Mouse (Mus musculus) hematopoietic stem cell, adult 5-6 weeks (primary cell): ENCODE measurements around the gene Ppp4r3b. TPM values are rescaled to one million over a fixed set of nuclear protein-coding genes. Genes with fewer than 3 reads are reported as not detected.
A peak's percentile ranks its signal among the peaks of the same experiment; 100 is the strongest.

ENCODE experiments used
- ATAC-seq, 2 experiments: fragments of 125-278 bp in 1 of 2; replicated peaks in 1 of 2; 2 replicates each; pipeline ENCODE4 v1.8.0; 2016 to 2017; ENCODE audit warnings: inconsistent platforms in 2 of 2, mild to moderate bottlenecking in 2 of 2, moderate number of reproducible peaks in 2 of 2, low read depth in 1 of 2, moderate TSS enrichment in 1 of 2; ENCODE audit not compliant: low FRiP score in 2 of 2, poor library complexity in 2 of 2, severe bottlenecking in 2 of 2, insufficient read depth in 1 of 2, low TSS enrichment in 1 of 2
- total RNA-seq: library from RNA; stranded (forward); fragments of 172-1452, 232-1000 nt; gene quantifications from 2 replicates; pipeline ENCODE4 v1.2.3, GENCODE M21; 2017

Ppp4r3b gene
- total RNA-seq, 1 experiment from 2014 or later, result 181 TPM

DNA sequence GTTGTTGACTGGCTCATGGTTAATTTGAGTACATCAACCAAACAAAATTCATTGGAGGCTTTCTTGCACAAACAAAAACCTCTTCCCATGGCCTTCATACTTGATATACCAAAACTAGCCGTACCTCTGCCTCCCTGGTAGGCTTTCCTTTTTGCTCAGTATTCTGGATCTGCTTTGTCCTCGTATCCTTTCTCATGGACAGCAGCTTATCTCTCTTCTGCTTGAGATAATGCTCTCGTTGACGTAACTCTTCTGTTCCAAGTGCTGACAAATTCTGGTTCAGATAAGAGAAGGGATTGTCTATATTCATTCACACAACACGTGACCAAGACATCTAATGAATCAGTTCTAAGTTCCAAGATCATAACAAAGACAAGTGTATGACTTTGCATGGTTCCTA lies 49.6 kb downstream of the Ppp4r3b start:
- ATAC-seq, result no peak

DNA sequence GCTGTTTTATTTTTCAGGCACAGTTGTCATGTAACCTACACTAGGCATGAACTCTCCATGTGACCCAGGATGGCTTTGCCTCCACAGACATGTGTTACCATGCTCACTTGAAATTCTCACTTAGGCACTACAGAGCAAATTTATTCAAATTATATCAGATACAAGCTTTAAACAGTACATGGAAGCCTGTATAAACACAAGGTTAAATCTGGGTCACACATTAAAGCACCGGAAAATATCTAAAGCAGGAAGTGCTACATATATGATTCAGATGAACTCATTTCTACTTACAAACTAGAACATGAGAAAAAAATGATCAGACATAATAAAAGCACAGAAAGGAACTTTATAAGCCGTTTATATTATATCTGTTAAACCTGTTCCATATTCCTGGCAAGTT lies 52.1 kb downstream of the Ppp4r3b start:
- no peak for ATAC-seq

DNA sequence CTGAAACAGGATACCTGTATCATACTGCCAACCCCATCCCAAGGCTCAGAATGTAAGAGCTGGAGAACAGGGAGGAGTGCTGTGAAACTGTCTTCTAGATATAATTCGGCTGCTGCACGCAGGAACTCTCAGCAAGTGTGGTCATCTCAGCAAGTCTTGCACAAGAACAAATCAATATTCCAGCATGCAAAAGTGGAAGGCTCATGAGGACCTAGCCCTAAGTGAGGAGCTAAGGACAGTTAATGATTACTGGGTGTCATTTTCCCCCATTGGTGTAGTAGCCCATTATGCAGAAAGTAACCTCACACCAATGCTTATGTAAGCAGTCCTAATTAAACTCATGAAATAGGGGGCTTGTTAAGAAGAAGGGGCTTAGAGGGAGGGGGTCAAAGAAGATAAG lies 56.3 kb downstream of the Ppp4r3b start:
- ATAC-seq, result no peak

DNA sequence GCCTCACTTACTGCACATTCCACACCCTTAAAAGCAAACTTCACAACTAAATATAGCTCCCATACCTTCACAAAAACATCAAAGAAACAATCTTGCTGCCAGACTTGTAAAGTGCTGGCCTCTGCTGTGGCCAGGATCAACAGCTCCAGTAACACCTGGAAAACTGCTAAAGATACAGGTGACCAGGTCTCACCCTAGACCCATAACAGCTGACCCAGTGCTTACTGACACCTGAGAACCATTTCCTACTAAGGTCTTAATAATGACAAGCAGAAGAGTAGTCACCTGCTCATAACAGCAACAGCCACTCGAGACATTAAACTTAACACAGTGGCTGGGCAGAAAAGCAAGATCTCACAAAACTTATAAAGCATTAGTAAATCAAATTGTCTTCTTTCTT lies 60.9 kb downstream of the Ppp4r3b start:
- no peak for ATAC-seq

DNA sequence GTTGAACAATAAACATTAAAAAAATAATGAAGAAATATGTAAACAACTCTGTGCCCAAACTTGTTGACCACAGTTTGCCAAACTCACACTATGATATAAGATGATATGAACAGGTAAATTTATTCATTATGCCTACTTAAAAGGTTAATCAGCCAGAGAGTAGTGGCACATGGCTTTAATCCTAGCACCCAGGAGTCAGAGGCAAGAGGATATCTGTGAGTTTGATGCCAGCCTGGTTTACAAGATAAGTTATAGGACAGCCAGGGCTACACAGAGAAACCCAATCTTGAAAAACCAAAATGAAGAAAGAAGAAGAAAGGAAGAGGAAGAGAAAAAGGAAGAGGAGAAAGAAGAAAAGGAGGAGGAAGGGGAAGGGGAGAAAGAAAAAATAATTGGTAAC lies 64.7 kb downstream of the Ppp4r3b start:
- ATAC-seq, result no peak

DNA sequence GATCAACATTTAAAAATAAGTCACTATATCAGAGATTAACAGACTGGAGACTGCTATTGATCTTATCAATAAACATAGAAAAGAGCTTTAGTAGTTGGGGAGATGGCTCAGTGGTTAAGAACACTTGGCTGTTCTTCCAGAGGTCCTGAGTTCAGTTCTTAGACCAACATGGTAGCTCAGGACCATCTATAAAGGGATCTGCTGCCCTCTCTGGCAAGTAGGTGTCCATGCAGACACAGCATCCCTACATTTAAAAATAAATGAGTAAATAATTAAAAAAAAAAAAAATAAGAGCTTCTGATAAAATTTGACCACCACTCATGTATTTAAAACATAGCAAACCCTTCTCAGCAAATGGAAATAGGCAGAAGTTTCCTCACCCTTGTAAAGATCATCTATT lies 65.4 kb downstream of the Ppp4r3b start:
- ATAC-seq, result no peak

DNA sequence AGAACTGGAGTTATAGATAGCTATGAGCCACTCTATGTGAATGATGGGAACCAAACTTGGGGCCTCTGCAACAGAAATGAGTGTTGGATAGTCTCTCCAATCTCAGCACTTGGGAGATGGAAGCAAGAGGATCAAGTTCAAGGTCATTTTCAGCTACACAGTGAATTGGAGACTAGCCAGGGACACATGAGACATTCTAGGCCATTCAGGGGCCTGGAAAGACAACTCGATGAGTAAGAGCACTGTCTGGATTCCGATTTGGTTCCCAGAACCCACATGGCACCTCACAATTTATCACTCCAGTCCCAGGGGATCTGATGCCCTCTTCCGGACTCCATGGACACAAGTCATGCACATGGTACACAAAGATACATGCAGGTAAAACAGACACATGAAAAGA lies 65.9 kb downstream of the Ppp4r3b start:
- no peak for ATAC-seq

DNA sequence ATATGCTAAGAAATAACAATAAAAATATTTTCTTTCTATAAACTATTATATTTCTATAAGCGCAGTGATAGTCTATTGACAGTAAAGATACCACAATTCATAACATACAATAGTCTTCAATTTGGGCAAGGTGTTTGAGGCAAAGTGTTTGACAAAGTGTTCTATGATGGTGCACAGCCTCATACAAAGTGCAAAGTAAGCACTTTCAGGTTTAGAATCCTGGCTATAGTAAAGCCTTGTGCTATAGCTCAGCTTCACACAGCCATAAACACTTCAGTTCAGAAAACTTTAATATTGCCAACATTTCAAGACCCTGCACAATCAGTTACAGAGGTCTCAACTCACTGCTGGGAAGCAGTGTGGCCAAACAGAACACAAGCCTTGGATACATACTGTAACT lies 66.7 kb downstream of the Ppp4r3b start:
- no peak for ATAC-seq

DNA sequence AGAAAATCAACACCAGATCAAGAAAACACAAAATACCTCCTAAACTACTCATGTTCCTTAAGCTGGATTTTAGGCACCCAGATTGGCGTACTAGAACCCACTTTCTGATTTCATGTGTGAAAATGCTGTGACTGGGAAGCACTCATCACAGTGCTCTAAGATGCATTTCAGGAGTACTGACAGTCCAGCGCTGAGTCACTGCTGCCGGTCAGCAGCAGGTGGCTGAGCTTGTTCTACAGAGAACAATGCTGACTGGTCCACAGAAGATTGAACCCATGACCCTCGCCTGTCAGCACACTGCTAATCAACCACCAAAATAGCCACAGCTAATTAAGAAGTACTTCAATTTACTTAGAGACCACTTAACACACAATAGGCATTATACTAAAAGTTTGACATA lies 69.3 kb downstream of the Ppp4r3b start:
- no peak for ATAC-seq

DNA sequence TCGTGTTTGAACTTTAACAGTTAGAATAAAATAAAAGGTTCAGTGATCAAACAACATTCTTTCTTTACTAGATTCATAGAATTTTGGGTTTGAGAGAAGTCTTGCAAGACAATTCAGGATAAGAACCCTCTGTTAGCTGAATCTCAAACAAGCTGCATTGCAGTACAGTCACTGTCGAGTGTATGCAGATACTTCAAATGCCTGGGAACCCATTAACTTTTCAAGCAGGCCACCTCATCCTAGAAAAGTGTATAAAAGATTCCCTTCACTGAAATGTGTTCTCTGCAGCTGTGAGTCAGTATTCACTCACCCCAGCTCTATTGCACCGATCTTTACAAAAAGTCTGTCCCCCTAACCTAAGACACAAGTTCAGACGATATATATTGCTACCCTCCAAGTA lies 73.3 kb downstream of the Ppp4r3b start:
- no peak for ATAC-seq

DNA sequence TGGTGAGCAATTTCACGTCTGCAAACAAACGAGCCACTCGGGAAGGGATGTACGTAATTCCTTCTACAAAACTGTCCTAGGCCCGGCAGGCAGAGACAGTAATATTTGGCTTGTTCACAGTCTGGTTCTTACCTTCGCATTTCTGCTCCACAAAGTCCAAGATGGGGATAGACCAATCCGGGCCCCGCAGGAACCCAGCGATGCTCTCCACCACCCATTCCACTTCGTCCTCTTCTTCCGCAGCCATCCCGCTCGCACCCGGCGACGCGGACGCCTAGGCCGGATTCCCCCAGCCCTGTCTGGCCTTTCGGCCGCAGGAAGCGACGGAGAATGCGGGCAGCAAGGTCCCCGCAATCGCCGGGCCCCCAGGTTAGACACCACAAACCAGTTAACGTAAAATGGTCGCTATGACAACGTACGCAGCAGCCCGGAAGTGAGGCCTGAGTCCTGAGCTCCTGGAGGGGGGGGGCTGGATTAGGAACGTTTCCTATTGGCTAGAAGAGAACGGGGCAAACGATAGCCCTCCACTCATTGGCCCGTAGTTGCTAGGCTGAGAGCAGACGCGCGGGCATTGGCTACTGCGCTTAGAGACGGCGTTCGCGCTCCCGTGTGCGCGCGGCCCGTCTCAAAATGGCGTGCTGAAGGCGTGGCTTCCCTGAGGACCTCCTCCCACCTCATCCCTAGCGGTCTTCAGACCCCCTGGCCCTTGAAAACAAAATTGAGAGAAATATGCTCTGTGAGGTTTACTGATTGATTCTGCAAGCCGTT lies 74.4 kb downstream of the Ppp4r3b start, which contains the start of gene Cfap36:
Gene Cfap36 (minus strand): TSS at position 527 of the 768 bp plus-strand sequence.
- peak; percentile 99 for ATAC-seq

DNA sequence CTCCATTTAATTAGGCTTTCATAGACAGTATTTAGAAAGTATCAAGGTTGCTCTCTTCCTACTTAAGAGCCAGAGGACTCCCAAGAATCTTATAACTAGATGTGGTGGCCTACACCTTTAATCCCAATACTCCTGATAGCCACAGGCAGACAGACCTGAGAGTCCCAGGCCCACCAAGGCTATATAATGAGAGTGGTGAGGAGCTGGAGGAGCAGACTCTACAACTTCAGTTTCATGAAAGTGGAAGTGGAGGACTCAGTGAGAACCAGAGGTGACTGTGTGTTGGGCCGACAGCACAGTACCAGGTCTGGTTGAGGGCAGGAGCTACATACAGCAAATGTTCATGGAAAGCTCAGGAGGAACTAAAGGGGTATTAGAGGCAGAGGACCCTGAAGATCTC lies 75.0 kb downstream of the Ppp4r3b start:
- ATAC-seq, result peak in 1 of 2 experiments; percentile 0; a peak in 1 of 4 replicates

DNA sequence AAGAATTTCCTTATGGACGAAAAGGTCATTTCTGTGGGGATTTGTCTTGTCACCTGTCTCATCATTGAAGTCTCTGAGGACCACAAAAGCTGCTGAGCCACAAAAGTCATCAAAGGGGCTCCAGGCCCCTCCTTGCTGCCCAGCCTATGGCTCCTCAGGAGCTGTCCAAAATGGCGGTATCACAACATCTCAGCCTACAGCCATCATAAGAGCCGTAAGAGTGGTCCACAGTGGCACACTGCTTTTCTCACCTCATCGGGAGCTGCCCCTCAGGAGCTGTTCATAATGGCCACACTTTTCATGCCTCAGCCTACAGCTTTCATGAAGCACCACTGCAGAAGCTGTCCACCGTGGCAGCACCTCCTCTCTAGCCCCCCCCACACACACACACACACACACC lies 75.7 kb downstream of the Ppp4r3b start:
- ATAC-seq, result no peak

DNA sequence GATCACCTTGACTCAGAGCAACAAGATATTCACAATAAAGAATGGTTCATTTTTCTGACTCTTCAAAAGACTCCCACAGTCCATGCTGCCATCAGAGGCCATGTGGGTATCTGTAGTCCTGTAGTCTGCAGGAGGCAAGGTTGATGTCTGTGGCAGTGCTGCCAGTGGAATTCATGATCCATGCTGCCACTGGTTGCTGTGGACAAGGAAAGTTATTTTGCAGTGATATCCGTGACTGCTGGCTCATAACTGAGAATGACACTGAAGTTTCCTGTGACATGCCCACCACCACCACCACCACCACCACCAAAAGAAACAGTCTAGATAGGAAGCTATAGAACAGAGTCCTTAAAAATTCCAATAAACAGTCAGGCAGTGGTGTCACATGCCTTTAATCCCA lies 82.0 kb downstream of the Ppp4r3b start:
- no peak for ATAC-seq

DNA sequence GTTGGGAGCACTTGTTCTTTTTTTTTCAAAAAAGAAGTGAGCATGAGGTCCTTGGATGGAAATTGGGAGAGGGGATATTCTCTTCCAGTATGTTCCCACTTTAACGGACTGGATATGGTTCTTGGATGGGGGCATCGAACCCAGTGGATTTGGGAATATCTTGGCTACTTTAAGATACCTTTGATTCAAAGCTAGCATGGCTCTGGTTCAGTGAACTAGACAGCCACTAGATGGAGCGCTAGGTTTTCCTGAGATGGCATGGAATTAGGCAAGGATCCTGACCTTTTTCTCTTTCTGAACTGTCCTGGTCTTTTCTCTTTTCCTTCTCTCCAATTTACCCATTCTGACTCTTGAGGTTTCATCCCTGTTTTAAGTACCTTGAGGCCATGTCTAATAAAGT lies 95.1 kb downstream of the Ppp4r3b start:
- peak; percentile 45 to 53; a peak in 2 of 4 replicates for ATAC-seq

Other genes starting within 250 kb of the Ppp4r3b start
- gene Pnpt1, start 42.1 kb upstream of the Ppp4r3b start, total RNA-seq, result 54.3 and 64.4 TPM in 2 replicates
- 61.2 and 65.3 TPM in 2 replicates for gene Cfap36, start 74.5 kb downstream of the Ppp4r3b start, total RNA-seq
- 38.1 and 53.1 TPM in 2 replicates for gene Ccdc88a, start 200.8 kb downstream of the Ppp4r3b start, total RNA-seq